Mouse (Mus musculus) liver, embryonic 14.5 days (tissue): ENCODE measurements at regions not wholly inside any gene's neighbourhood (a gene's known extent, or its start where the extent isn't known, plus 50 kb on each side); places are given as distances from the start of the nearest gene placed in this dataset.

ENCODE experiments used
- CTCF ChIP-seq: IDR thresholded peaks from 2 replicates; pipeline ENCODE4 v1.5.1; 2016; ENCODE audit warnings: antibody characterized with exemption, low read depth, control low read depth
- EP300 ChIP-seq: IDR thresholded peaks from 2 replicates; pipeline ENCODE4 v1.6.1; 2016; ENCODE audit warnings: antibody characterized with exemption, low read depth

- TF ChIP-seq CTCF (no peak), EP300 (no peak)
Measured at GRCm38 (mm10) chr8:30982814-30983213, 2445.7 kb upstream of the 5930422O12Rik start.
